ENCODE assay signal across 17 mouse cellular contexts in the genomic region with DNA sequence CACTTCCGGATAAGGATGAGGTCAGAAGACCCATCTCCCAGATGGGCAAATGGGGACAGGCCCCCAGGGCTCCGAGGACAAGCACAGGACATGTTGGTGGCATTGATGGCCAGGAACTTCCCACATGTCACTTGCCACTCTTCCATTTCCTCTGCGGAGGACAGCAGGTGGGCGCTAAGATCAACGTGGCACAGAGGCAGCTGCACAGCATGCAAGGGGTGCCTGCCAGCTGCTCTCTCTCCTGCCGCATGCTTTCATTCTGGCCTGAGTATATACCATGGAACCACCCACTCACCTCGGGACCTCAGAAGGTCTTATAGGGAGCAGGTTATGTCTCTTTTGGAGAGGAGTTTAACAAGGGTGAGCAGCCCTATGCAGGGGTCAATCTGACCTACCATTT.
"Had no signal": no experiment of that assay in that cellular context is flagged by ENCODE, and none has a peak within 500 bp of the region (broad histone marks: within the 10 kb centered on the region; RNA-seq: fewer than 3 reads in every experiment).

No protein-coding gene starts in this region.

- H3K4me1 ChIP-seq: limb, embryonic 12.5 days; limb, embryonic 15.5 days had no signal

- H3K27me3 ChIP-seq: limb, embryonic 12.5 days; limb, embryonic 15.5 days; midbrain, embryonic 13.5 days had no signal

- H3K27ac ChIP-seq: limb, embryonic 12.5 days; limb, embryonic 15.5 days; liver, embryonic 14.5 days; midbrain, embryonic 13.5 days had no signal

- ATAC-seq: liver, postnatal 0 days; midbrain, embryonic 13.5 days; midbrain, embryonic 16.5 days had no signal

- H3K9ac ChIP-seq: limb, embryonic 12.5 days; limb, embryonic 15.5 days; liver, embryonic 14.5 days; liver, postnatal 0 days; lung, embryonic 14.5 days; midbrain, embryonic 13.5 days had no signal

- H3K4me3 ChIP-seq: limb, embryonic 12.5 days; limb, embryonic 15.5 days; midbrain, embryonic 13.5 days had no signal

- H3K4me2 ChIP-seq: limb, embryonic 12.5 days; limb, embryonic 15.5 days; liver, embryonic 11.5 days; lung, embryonic 14.5 days; midbrain, embryonic 13.5 days had no signal

- DNase-seq: kidney, adult 18-20 months; kidney, adult 9 months; kidney, postnatal 14 days; kidney, postnatal 4 days; left cerebral cortex, postnatal 4 days; liver, postnatal 0 days; lung, embryonic 14.5 days; lung, postnatal 14 days; lung, postnatal 4 days; thymus, adult 18-20 months; thymus, postnatal 4 days had no signal

- H3K9me3 ChIP-seq: limb, embryonic 12.5 days; limb, embryonic 15.5 days; midbrain, embryonic 13.5 days had no signal
